Comparison of ENCODE assay signal across 8 mouse cellular contexts in the genomic region with DNA sequence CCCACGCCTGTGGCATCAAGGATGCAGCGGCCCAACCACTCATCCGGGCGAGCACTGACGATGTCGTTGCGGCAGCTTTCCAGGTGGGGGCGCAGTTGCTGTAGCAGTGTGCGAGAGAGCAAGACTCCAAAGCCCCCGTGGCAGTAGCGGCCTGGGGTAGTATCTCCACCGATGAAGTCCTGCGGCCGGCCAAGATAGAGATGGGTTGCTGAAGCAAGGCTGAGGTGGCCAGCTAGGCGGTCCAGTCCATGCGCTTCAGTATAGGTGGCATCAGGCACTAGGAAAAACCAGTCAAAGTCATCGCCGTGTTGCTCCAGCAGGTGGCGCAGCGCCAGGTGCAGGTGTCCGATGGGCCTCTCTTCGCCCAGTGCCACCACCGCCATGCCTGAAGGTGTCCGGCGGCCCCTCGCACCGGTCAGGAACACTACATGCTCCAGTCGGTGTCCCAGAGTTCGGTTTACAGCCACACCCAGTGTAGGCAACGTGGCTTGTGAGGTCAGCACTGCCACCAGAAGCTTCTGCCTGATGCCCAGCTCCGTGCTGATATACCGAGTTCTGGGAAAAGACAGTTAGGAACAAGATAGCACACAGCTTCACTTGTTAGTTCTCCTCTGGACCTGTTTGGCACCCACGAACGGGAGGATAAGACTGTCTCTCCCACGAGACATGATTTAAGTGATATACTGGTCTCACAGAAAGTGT. TPM values are rescaled to one million over a fixed set of nuclear protein-coding genes. Genes with fewer than 3 reads are reported as not detected.
DNase-seq lines count a peak whose midpoint lies in the region; ATAC-seq and TF ChIP-seq lines count a peak whose summit lies in the region.

No protein-coding gene starts in this region.

- TF ChIP-seq POLR2A in bone marrow, adult 2 months (IDR thresholded peaks at IDR 0.05; ENCODE audit: borderline replicate concordance, control insufficient read depth, low read depth, low read length), result peak; percentile 24; the same call in 1 of the 2 replicates
- no peak for TF ChIP-seq POLR2A in embryonic fibroblast, embryonic 13.5 days (IDR thresholded peaks at IDR 0.05; ENCODE audit: low read depth, low read length)
- TF ChIP-seq POLR2A in testis, adult 2 months (IDR thresholded peaks at IDR 0.05; ENCODE audit: control insufficient read depth, low read depth, low read length), result 0 out of 2 replicates have a peak, but pooled peaks have one; percentile 17

- H3K9me3 ChIP-seq in heart, embryonic 15.5 days (replicated peaks), result no peaks in the 10 kb centered on the region
- H3K9me3 ChIP-seq in liver, postnatal 0 days (ENCODE audit: low read length), result no peaks in the 10 kb centered on the region
- H3K9me3 ChIP-seq in neural tube, embryonic 14.5 days (ENCODE audit: control insufficient read depth, low read length), result no peaks in the 10 kb centered on the region

- no peak overlapping the region for H3K4me3 ChIP-seq in bone marrow, adult 2 months (replicated peaks; ENCODE audit: control insufficient read depth, low read depth, low read length)
- peak overlapping the region; percentile 79 for H3K4me3 ChIP-seq in embryonic fibroblast, embryonic 13.5 days (ENCODE audit: insufficient read depth, low read length)
- H3K4me3 ChIP-seq in heart, embryonic 15.5 days, result peak overlapping the region; percentile 85
- H3K4me3 ChIP-seq in liver, postnatal 0 days (ENCODE audit: low read depth, low read length), result 0 out of 2 replicates have a peak overlapping the region, but pooled peaks have one; percentile 15
- H3K4me3 ChIP-seq in neural tube, embryonic 14.5 days (ENCODE audit: low read depth, low read length), result peak overlapping the region; percentile 20
- H3K4me3 ChIP-seq in testis, adult 2 months (ENCODE audit: control insufficient read depth, low read depth, low read length), result peak overlapping the region; percentile 82

- DNase-seq in CD4-positive, CD25-positive, alpha-beta regulatory T cell, adult 2 months (ENCODE audit: low read depth, low spot score), result peak; percentile 88
- DNase-seq in kidney, postnatal 25 days, result peak; percentile 90 to 92
- DNase-seq in liver, postnatal 0 days, result peak; percentile 90

- TF ChIP-seq CTCF in bone marrow, adult 2 months (IDR thresholded peaks at IDR 0.05; ENCODE audit: control insufficient read depth, insufficient read depth, low read length), result peak; percentile 69
- TF ChIP-seq CTCF in embryonic fibroblast, embryonic 13.5 days (IDR thresholded peaks at IDR 0.05; ENCODE audit: borderline replicate concordance, insufficient read depth, low read length), result peak; percentile 91
- TF ChIP-seq CTCF in liver, postnatal 0 days (IDR thresholded peaks at IDR 0.05; ENCODE audit: low read depth), result peak; percentile 86
- peak; percentile 74 for TF ChIP-seq CTCF in testis, adult 2 months (IDR thresholded peaks at IDR 0.05; ENCODE audit: control insufficient read depth, insufficient read depth, insufficient replicate concordance, low read depth, low read length)

- no peak overlapping the region for H3K9ac ChIP-seq in heart, embryonic 15.5 days
- H3K9ac ChIP-seq in liver, postnatal 0 days (replicated peaks), result no peak overlapping the region
- H3K9ac ChIP-seq in neural tube, embryonic 14.5 days (replicated peaks; ENCODE audit: low read depth, low read length), result no peak overlapping the region

- 10% methylated on average over 35 of the region's 35 CpGs for WGBS in bone marrow, adult 2 months
- 12% methylated on average over 35 of the region's 35 CpGs for WGBS in heart, embryonic 15.5 days
- WGBS in liver, postnatal 0 days (ENCODE audit: insufficient replicate concordance), result 10% methylated on average over 35 of the region's 35 CpGs
- WGBS in neural tube, embryonic 14.5 days, result 11% methylated on average over 35 of the region's 35 CpGs

- no peak for TF ChIP-seq EP300 in liver, postnatal 0 days (IDR thresholded peaks at IDR 0.05; ENCODE audit: low read depth)

- H3K27me3 ChIP-seq in heart, embryonic 15.5 days, result peaks cover 70% of the 10 kb centered on the region
- peaks cover 50% of the 10 kb centered on the region for H3K27me3 ChIP-seq in liver, postnatal 0 days (ENCODE audit: insufficient read depth, low read length)
- no peaks in the 10 kb centered on the region for H3K27me3 ChIP-seq in neural tube, embryonic 14.5 days (ENCODE audit: control insufficient read depth, insufficient read depth, low read length)
- no peaks in the 10 kb centered on the region for H3K27me3 ChIP-seq in testis, adult 2 months (ENCODE audit: control insufficient read depth, insufficient read depth, low read length)

- H3K27ac ChIP-seq in bone marrow, adult 2 months (ENCODE audit: control insufficient read depth, insufficient read depth, low read depth, low read length, poor library complexity), result no peak overlapping the region
- H3K27ac ChIP-seq in embryonic fibroblast, embryonic 13.5 days (ENCODE audit: insufficient read depth, low read length), result no peak overlapping the region
- no peak overlapping the region for H3K27ac ChIP-seq in heart, embryonic 15.5 days
- H3K27ac ChIP-seq in liver, postnatal 0 days (ENCODE audit: low read depth), result no peak overlapping the region
- no peak overlapping the region for H3K27ac ChIP-seq in neural tube, embryonic 14.5 days (ENCODE audit: low read depth, low read length)
- H3K27ac ChIP-seq in testis, adult 2 months (ENCODE audit: control insufficient read depth, insufficient read depth, low read depth, low read length), result no peak overlapping the region

- ATAC-seq in heart, embryonic 15.5 days (replicated peaks; ENCODE audit: insufficient number of reproducible peaks, insufficient read depth, low FRiP score, low read depth), result no peak
- ATAC-seq in liver, postnatal 0 days, result peak; percentile 16
- peak; percentile 1; the same call in 1 of the 2 replicates for ATAC-seq in neural tube, embryonic 14.5 days (ENCODE audit: low read depth)

- H3K36me3 ChIP-seq in heart, embryonic 15.5 days, result peaks cover 22% of the 10 kb centered on the region
- 0 out of 2 replicates have a peak, but pooled peaks cover 6% of the 10 kb centered on the region for H3K36me3 ChIP-seq in liver, postnatal 0 days (replicated peaks; ENCODE audit: insufficient read depth, low read length)
- H3K36me3 ChIP-seq in neural tube, embryonic 14.5 days (ENCODE audit: control insufficient read depth, insufficient read depth, low read length), result peaks cover 35% of the 10 kb centered on the region
- no peaks in the 10 kb centered on the region for H3K36me3 ChIP-seq in testis, adult 2 months (ENCODE audit: control insufficient read depth, insufficient read depth, low read length)

- peak overlapping the region; percentile 91 for H3K4me2 ChIP-seq in heart, embryonic 15.5 days
- peak overlapping the region; percentile 36 for H3K4me2 ChIP-seq in liver, postnatal 0 days (ENCODE audit: low read depth, low read length)
- H3K4me2 ChIP-seq in neural tube, embryonic 14.5 days (ENCODE audit: low read depth, low read length), result peak overlapping the region; percentile 73

- no peaks in the 10 kb centered on the region; the same call in 1 of the 2 replicates for H3K4me1 ChIP-seq in bone marrow, adult 2 months (ENCODE audit: control insufficient read depth, insufficient read depth, low read length)
- H3K4me1 ChIP-seq in embryonic fibroblast, embryonic 13.5 days (ENCODE audit: control insufficient read depth, insufficient read depth, low read length), result peaks cover 5% of the 10 kb centered on the region
- H3K4me1 ChIP-seq in heart, embryonic 15.5 days (replicated peaks), result peaks cover 28% of the 10 kb centered on the region
- peaks cover 22% of the 10 kb centered on the region for H3K4me1 ChIP-seq in liver, postnatal 0 days (ENCODE audit: insufficient read depth)
- peaks cover 25% of the 10 kb centered on the region for H3K4me1 ChIP-seq in neural tube, embryonic 14.5 days (ENCODE audit: control insufficient read depth, insufficient read depth, low read length)
- H3K4me1 ChIP-seq in testis, adult 2 months (ENCODE audit: control insufficient read depth, insufficient read depth, low read length), result peaks cover 23% of the 10 kb centered on the region

RNA-seq across cellular contexts. Expression of gene Chpf, which starts 1.7 kb away (rescaled TPM):
- polyA plus RNA-seq in bone marrow, adult 2 months (2011; ENCODE audit: insufficient read depth, insufficient read length, low replicate concordance, missing spikeins), result 2.1 and 4.7 TPM in 2 replicates
- polyA plus RNA-seq in embryonic fibroblast, embryonic 13.5 days (2011; ENCODE audit: insufficient read length, low read depth, missing spikeins), result 68.1 and 82.3 TPM in 2 replicates
- 23.9 and 36.6 TPM in 2 replicates for polyA plus RNA-seq in heart, embryonic 15.5 days (2015; fragmentation: Nextera tagmentation; extraction: Ambion mirVana)
- polyA plus RNA-seq in liver, postnatal 0 days (2015; fragmentation: Nextera tagmentation; extraction: Ambion mirVana), result 3.1 and 3.3 TPM in 2 replicates
- 44.7 and 45.4 TPM in 2 replicates for polyA plus RNA-seq in neural tube, embryonic 14.5 days (2014; fragmentation: Nextera tagmentation; extraction: Ambion mirVana)
- polyA plus RNA-seq in testis, adult 2 months (2012; rRNA removed), result 39.5 and 40.8 TPM in 2 replicates

RNA-seq across cellular contexts. Expression of gene Tmem198, which starts 1.9 kb away (rescaled TPM):
- not detected in 2 replicates for polyA plus RNA-seq in bone marrow, adult 2 months (2011; ENCODE audit: insufficient read depth, insufficient read length, low replicate concordance, missing spikeins)
- polyA plus RNA-seq in embryonic fibroblast, embryonic 13.5 days (2011; ENCODE audit: insufficient read length, low read depth, missing spikeins), result 0.70 and 1.2 TPM in 2 replicates
- polyA plus RNA-seq in heart, embryonic 15.5 days (2015; fragmentation: Nextera tagmentation; extraction: Ambion mirVana), result 0.39 and 0.80 TPM in 2 replicates
- 0.08 TPM in 1 of 2 replicates, not detected in the other for polyA plus RNA-seq in liver, postnatal 0 days (2015; fragmentation: Nextera tagmentation; extraction: Ambion mirVana)
- polyA plus RNA-seq in neural tube, embryonic 14.5 days (2014; fragmentation: Nextera tagmentation; extraction: Ambion mirVana), result 34.0 and 38.3 TPM in 2 replicates
- polyA plus RNA-seq in testis, adult 2 months (2012; rRNA removed), result 7.2 and 8.9 TPM in 2 replicates

RNA-seq across cellular contexts. Expression of gene Asic4, which starts 27.2 kb away (rescaled TPM):
- polyA plus RNA-seq in bone marrow, adult 2 months (2011; ENCODE audit: insufficient read depth, insufficient read length, low replicate concordance, missing spikeins), result not detected in 2 replicates
- not detected in 2 replicates for polyA plus RNA-seq in embryonic fibroblast, embryonic 13.5 days (2011; ENCODE audit: insufficient read length, low read depth, missing spikeins)
- 0.40 and 0.81 TPM in 2 replicates for polyA plus RNA-seq in heart, embryonic 15.5 days (2015; fragmentation: Nextera tagmentation; extraction: Ambion mirVana)
- polyA plus RNA-seq in liver, postnatal 0 days (2015; fragmentation: Nextera tagmentation; extraction: Ambion mirVana), result not detected in 2 replicates
- polyA plus RNA-seq in neural tube, embryonic 14.5 days (2014; fragmentation: Nextera tagmentation; extraction: Ambion mirVana), result 4.7 and 6.9 TPM in 2 replicates
- polyA plus RNA-seq in testis, adult 2 months (2012; rRNA removed), result 0.82 and 1.0 TPM in 2 replicates

RNA-seq across cellular contexts. Expression of gene Obsl1, which starts 28.8 kb away (rescaled TPM):
- polyA plus RNA-seq in bone marrow, adult 2 months (2011; ENCODE audit: insufficient read depth, insufficient read length, low replicate concordance, missing spikeins), result 4.3 and 6.2 TPM in 2 replicates
- polyA plus RNA-seq in embryonic fibroblast, embryonic 13.5 days (2011; ENCODE audit: insufficient read length, low read depth, missing spikeins), result 34.9 and 40.0 TPM in 2 replicates
- polyA plus RNA-seq in heart, embryonic 15.5 days (2015; fragmentation: Nextera tagmentation; extraction: Ambion mirVana), result 95.1 and 122 TPM in 2 replicates
- polyA plus RNA-seq in liver, postnatal 0 days (2015; fragmentation: Nextera tagmentation; extraction: Ambion mirVana), result 3.4 and 4.5 TPM in 2 replicates
- 18.7 and 21.4 TPM in 2 replicates for polyA plus RNA-seq in neural tube, embryonic 14.5 days (2014; fragmentation: Nextera tagmentation; extraction: Ambion mirVana)
- 46.0 and 47.0 TPM in 2 replicates for polyA plus RNA-seq in testis, adult 2 months (2012; rRNA removed)

RNA-seq across cellular contexts. Expression of gene Inha, which starts 29.5 kb away (rescaled TPM):
- polyA plus RNA-seq in bone marrow, adult 2 months (2011; ENCODE audit: insufficient read depth, insufficient read length, low replicate concordance, missing spikeins), result not detected in 2 replicates
- polyA plus RNA-seq in embryonic fibroblast, embryonic 13.5 days (2011; ENCODE audit: insufficient read length, low read depth, missing spikeins), result 3.5 and 5.5 TPM in 2 replicates
- 4.1 and 5.9 TPM in 2 replicates for polyA plus RNA-seq in heart, embryonic 15.5 days (2015; fragmentation: Nextera tagmentation; extraction: Ambion mirVana)
- polyA plus RNA-seq in liver, postnatal 0 days (2015; fragmentation: Nextera tagmentation; extraction: Ambion mirVana), result 0.33 and 0.36 TPM in 2 replicates
- 8.2 and 12.3 TPM in 2 replicates for polyA plus RNA-seq in neural tube, embryonic 14.5 days (2014; fragmentation: Nextera tagmentation; extraction: Ambion mirVana)
- polyA plus RNA-seq in testis, adult 2 months (2012; rRNA removed), result 160 and 210 TPM in 2 replicates

Comparison
In these comparisons a context has a peak if more than half of its experiments do, and no peak if none do; other contexts are left out.
1. H3K4me2 ChIP-seq: peak in every context shown above with its lines; median percentile 91 in heart, embryonic 15.5 days; 73 in neural tube, embryonic 14.5 days; 36 in liver, postnatal 0 days.